Mouse (Mus musculus) liver, embryonic 16.5 days (tissue): ENCODE data around the gene Clca4b. TPM values are rescaled to one million over a fixed set of nuclear protein-coding genes. Genes with fewer than 3 reads are reported as not detected.
"Not testable (repeated sequence)": the region's sequence is repeated elsewhere in the genome, so short reads cannot be mapped to it uniquely, and the experiment has no call there.

ENCODE experiments used
- ATAC-seq: fragments of 200-750 bp; cut with Nextera tagmentation; 2 replicates; pipeline ENCODE4 v1.8.0; 2017; ENCODE audit warnings: low read depth, mild to moderate bottlenecking, moderate number of reproducible peaks, moderate library complexity
- H3K27ac ChIP-seq: fragments of 300-500 bp; sonication (generic); 2 replicates; pipeline ENCODE4 v1.5.1; 2014; ENCODE audit warnings: mild to moderate bottlenecking, low read length
- H3K27me3 ChIP-seq: fragments of 300-500 bp; sonication (generic); 2 replicates; pipeline ENCODE4 v1.6.1; 2014; ENCODE audit warnings: low read depth, low read length, mixed read lengths; ENCODE audit not compliant: control insufficient read depth, insufficient read depth
- H3K36me3 ChIP-seq: fragments of 300-500 bp; sonication (generic); 2 replicates; pipeline ENCODE4 v1.6.1; 2014; ENCODE audit warnings: mild to moderate bottlenecking; ENCODE audit not compliant: control insufficient read depth, insufficient read depth
- H3K4me1 ChIP-seq: fragments of 300-500 bp; sonication (generic); 2 replicates; pipeline ENCODE4 v1.6.1; 2014; ENCODE audit warnings: low read depth, low read length, mixed read lengths; ENCODE audit not compliant: control insufficient read depth
- H3K4me2 ChIP-seq: fragments of 300-500 bp; sonication (generic); 2 replicates; pipeline ENCODE4 v1.6.1; 2014; ENCODE audit warnings: low read depth, low read length, mixed read lengths
- H3K4me3 ChIP-seq: fragments of 300-500 bp; sonication (generic); 2 replicates; pipeline ENCODE4 v1.5.1; 2014; ENCODE audit warnings: low read depth, mild to moderate bottlenecking, low read length
- H3K9ac ChIP-seq: fragments of 300-500 bp; sonication (generic); 2 replicates; pipeline ENCODE4 v1.6.1; 2014; ENCODE audit warnings: low read depth, low read length
- H3K9me3 ChIP-seq: fragments of 300-500 bp; sonication (generic); replicated peaks from 2 replicates; pipeline ENCODE4 v1.6.1; 2016; ENCODE audit warnings: low read length; ENCODE audit not compliant: control insufficient read depth
- WGBS: fragments of 180-500 bp; shearing (Covaris S2); extraction: QIAGEN DNeasy Blood & Tissue Kit; methylation state at CpG from one replicate; pipeline ENCODE4 v1.1.7; 2014; ENCODE audit not compliant: insufficient replicate concordance; 5-methylcytosine and 5-hydroxymethylcytosine counted together
- polyA plus RNA-seq: library from polyadenylated mRNA; unstranded; fragments of >200 nt; fragmentation: Nextera tagmentation; extraction: Ambion mirVana; gene quantifications from 2 replicates; pipeline ENCODE4 v1.2.1, GENCODE M21; 2015

The Clca4b gene
- polyA plus RNA-seq, 1 experiment from 2014 or later: 0.25 TPM

GRCm38 (mm10) chr3:144947376-144947775 is 15.0 kb upstream of the Clca4b start:
- 49% methylated on average over 5 of the region's 5 CpGs for WGBS
- not testable (repeated sequence) for H3K9me3 ChIP-seq, H3K4me3 ChIP-seq, H3K4me1 ChIP-seq, H3K27me3 ChIP-seq, H3K9ac ChIP-seq, H3K27ac ChIP-seq, H3K36me3 ChIP-seq, H3K4me2 ChIP-seq, ATAC-seq

GRCm38 (mm10) chr3:144933625-144934024 is 1.3 kb upstream of the Clca4b start:
- ATAC-seq, H3K9me3 ChIP-seq, H3K27ac ChIP-seq, H3K27me3 ChIP-seq, H3K4me3 ChIP-seq, H3K36me3 ChIP-seq, H3K4me1 ChIP-seq, H3K9ac ChIP-seq, H3K4me2 ChIP-seq: not testable (repeated sequence)

- Histone ChIP-seq H3K27ac (no peak overlapping the region), H3K4me1 (no peaks in the 10 kb centered on the region), H3K9ac (no peak overlapping the region), H3K9me3 (no peaks in the 10 kb centered on the region), H3K4me2 (no peak overlapping the region), H3K27me3 (no peaks in the 10 kb centered on the region), H3K4me3 (no peak overlapping the region), H3K36me3 (no peaks in the 10 kb centered on the region)
- 45% methylated on average over 1 of the region's 1 CpGs for WGBS
- ATAC-seq: peak; percentile 43; the same call in 1 of the 2 replicates
These were observed 722 bp upstream of the Clca4b start for GRCm38 (mm10) chr3:144933011-144933491.

- no peak for ATAC-seq
- 64% methylated on average over 2 of the region's 2 CpGs for WGBS
These were observed 18.3 kb downstream of the Clca4b start for GRCm38 (mm10) chr3:144914014-144914413.

DNA sequence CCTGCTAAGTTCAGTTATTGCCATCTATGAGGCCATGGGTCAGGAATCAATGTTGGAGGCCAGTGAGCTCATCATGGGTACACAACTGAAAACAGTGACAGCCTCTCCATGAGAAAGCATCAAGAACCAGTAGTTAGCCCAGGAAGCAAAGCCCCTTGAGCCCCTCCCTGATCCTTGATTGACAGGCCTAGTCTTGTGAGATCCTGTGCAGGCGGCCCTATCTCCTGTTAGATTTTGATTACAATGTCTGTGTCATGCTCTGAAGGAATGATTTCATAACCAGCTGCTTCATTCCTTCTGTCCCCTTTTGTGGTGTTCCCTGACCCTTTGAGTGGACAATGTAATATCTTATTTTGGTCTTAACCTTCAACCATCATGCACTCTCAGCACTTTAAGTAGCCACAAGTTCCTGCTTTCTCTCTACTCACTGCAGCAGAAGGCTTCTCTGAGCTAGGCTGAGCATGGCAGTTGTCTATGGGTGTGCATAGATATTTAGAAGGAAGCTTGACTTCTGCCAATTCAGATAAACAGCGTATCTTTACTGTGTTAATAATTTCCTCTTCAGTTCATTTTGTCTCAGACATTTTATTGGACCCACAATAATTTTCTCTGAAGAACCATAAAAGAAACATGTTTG is 35.2 kb downstream of the Clca4b start:
- no peak overlapping the region for H3K4me2 ChIP-seq
- ATAC-seq: peak; percentile 27; the same call in 1 of the 2 replicates
- H3K27me3 ChIP-seq: no peaks in the 10 kb centered on the region
- no peak overlapping the region for H3K27ac ChIP-seq
- no peaks in the 10 kb centered on the region for H3K4me1 ChIP-seq
- no peaks in the 10 kb centered on the region for H3K36me3 ChIP-seq
- H3K4me3 ChIP-seq: no peak overlapping the region
- WGBS: 56% methylated on average over 2 of the region's 2 CpGs
- H3K9ac ChIP-seq: no peak overlapping the region
- no peaks in the 10 kb centered on the region for H3K9me3 ChIP-seq

More at GRCm38 (mm10) chr3:144914014-144914413, 18.3 kb downstream of the Clca4b start:
- Histone ChIP-seq H3K9me3 (no peaks in the 10 kb centered on the region), H3K4me3 (no peak overlapping the region), H3K27me3 (no peaks in the 10 kb centered on the region), H3K9ac (no peak overlapping the region), H3K27ac (no peak overlapping the region), H3K4me1 (no peaks in the 10 kb centered on the region), H3K4me2 (no peak overlapping the region), H3K36me3 (no peaks in the 10 kb centered on the region)

DNA sequence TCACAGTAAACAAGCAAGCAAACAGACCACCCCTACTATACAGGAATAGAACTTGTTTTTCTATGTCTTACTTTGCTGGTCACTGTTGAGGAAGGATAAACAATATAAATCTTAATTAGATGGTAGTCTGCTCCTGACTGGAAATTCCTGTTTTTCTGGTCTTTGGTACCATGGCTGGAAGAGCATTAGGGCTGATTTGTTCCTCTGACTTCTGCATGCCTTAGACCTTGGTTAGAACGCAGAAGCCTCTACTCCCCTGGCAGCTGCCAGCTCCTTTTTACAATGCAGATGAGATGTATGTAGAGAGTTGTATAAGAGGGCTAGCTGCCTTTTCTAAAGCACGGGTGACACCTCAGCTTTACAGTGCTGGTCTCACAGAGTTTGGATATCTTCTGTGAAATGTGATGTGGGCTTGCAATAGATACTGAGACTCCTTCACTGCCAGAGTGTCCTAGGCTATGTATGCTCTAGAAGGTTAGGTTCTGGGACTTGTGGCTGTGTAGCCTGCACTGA is 42.0 kb downstream of the Clca4b start:
- no peak overlapping the region for H3K9ac ChIP-seq
- H3K4me1 ChIP-seq: no peaks in the 10 kb centered on the region
- H3K4me2 ChIP-seq: no peak overlapping the region
- H3K27me3 ChIP-seq: no peaks in the 10 kb centered on the region
- H3K9me3 ChIP-seq: no peaks in the 10 kb centered on the region
- no peak for ATAC-seq
- H3K36me3 ChIP-seq: no peaks in the 10 kb centered on the region
- no peak overlapping the region for H3K4me3 ChIP-seq
- H3K27ac ChIP-seq: no peak overlapping the region
- WGBS: 34% methylated on average over 2 of the region's 2 CpGs

GRCm38 (mm10) chr3:144886957-144887356 is 45.4 kb downstream of the Clca4b start:
- Histone ChIP-seq H3K27me3 (no peaks in the 10 kb centered on the region), H3K9ac (no peak overlapping the region)
- no peak for ATAC-seq

GRCm38 (mm10) chr3:144872012-144872411 is 60.3 kb downstream of the Clca4b start:
- not testable (repeated sequence) for ATAC-seq, H3K9me3 ChIP-seq, H3K4me1 ChIP-seq, H3K9ac ChIP-seq, H3K4me2 ChIP-seq, H3K27ac ChIP-seq, H3K27me3 ChIP-seq, H3K36me3 ChIP-seq, H3K4me3 ChIP-seq
- 41% methylated on average over 4 of the region's 4 CpGs for WGBS

More at GRCm38 (mm10) chr3:144886957-144887356, 45.4 kb downstream of the Clca4b start:
- Histone ChIP-seq H3K36me3 (no peaks in the 10 kb centered on the region), H3K4me1 (no peaks in the 10 kb centered on the region), H3K4me2 (no peak overlapping the region), H3K27ac (no peak overlapping the region), H3K4me3 (no peak overlapping the region), H3K9me3 (no peaks in the 10 kb centered on the region)
